Mouse (Mus musculus) NIH3T3 (cell line): Measurements from ENCODE around the gene Med23.

Experiments used
- DNase-seq: peaks from one replicate; pipeline ENCODE4 v3.0.0-alpha.2; 2012; ENCODE audit warnings: low read depth

The Med23 gene

GRCm38 (mm10) chr10:24869760-24870290 is at the start of gene Med23:
TSS of gene Med23 (plus strand) at chr10:24869986.
- DNase-seq: peak; percentile 99

GRCm38 (mm10) chr10:24821990-24822676 is 47.7 kb upstream of the Med23 start:
- peak; percentile 58 for DNase-seq

DNA sequence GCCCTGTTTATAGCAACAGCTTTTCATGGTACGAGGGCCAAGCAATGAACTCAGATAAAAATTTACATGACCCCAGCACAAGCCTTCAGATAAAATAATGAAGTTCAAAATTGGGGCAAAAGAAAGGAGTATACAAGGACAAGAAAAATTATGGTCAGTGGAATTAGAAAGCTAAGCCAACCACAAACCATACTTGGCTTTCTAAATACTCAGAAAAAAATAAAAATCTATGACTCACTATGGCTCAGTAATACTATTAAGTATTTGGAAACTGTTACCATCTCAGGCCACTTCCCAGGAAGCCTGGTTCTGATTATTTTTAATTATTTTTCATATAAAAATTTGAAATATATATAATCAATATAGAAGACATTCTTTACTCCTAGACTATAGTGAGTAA is 46.9 kb upstream of the Med23 start:
- peak; percentile 73 for DNase-seq

DNA sequence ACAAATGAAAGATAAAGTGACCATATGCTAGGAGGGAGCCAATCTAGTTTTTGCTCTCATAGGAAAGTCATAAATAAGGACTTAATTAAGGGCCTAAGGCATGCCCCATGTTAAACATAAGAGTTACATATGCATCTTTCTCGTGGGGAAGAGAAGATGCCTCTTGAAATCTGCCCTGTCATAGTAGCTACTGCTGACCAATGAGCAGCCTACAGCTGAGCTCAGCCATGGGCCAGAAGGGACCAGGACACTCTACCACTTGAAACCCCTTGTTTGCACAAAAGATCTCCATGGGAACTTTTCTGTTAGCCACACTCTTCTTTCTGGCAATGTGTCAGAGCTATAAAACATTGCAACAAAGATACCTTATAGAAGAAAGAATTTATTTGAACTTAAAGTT is 46.5 kb upstream of the Med23 start:
- DNase-seq: peak; percentile 54

GRCm38 (mm10) chr10:24823697-24824535 is 45.9 kb upstream of the Med23 start:
- DNase-seq: peak; percentile 34

DNA sequence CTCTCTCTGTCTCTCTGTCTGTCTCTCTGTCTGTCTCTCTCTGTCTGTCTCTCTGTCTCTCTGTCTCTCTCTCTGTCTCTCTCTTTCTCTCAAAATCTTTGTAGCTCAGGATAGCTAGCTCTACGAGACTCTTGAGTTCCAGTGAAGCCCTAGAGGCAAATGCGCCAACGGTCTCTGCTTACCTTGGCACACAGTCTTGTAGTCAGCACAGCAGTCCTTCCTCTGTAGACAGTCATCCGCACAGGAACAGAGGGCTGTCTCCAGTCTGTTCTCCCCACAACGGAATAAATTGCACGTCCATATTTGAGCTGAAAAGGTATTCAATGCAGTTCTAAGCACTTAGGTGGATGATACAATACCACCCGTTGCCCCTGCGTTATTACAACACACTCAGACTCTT is 45.2 kb upstream of the Med23 start:
- no peak for DNase-seq

DNA sequence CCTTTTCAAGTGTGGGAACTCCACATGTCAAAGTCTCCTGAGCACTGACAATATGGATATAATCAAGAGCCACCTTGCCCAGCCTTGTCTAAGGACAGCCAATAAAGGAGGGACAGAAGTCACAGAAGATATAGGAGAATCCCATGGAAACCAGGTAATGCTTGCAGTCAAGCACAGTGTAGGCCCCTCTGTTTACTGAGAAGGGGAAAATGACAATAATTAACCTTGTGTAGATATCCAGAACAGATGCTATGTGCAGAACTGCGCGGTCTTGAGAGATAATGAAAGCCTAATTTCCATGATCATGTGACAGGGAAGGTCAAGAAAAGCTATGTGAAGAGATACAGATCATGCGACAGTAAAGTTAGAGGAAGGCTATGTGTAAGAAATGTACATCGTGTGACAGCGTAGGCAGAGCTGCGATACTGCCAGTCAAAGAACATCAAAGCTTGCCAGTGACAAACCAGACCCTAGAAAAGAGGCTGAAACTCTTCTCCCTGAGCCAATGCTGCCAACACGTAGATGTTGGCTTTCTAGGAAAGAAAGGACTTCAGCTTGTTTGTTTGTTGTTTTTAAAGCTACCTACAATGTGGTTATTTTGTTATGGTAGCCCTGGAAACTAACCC is 44.2 kb upstream of the Med23 start:
- no peak for DNase-seq

GRCm38 (mm10) chr10:24826130-24826529 is 43.7 kb upstream of the Med23 start:
- DNase-seq: no peak

DNA sequence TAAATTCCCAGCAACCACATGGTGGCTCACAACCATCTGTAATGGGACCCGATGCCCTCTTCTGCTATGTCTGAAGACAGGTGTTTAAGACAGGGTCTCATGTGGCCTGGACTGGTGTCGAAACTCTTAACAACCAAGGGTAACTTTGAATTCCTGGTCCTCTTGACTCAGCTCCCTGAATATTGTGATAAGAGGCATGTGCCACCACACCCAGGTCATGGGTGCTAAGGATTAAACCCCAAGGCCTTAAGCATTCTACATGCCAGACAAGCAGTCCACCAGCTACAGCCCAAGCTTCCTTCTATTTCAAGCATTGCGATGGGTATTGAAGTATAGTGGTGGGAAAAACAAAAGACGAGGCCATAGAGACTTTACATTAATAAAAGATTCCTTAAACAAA is 41.6 kb upstream of the Med23 start:
- no peak for DNase-seq

GRCm38 (mm10) chr10:24830448-24830847 is 39.3 kb upstream of the Med23 start:
- peak; percentile 54 for DNase-seq

GRCm38 (mm10) chr10:24831377-24832095 is 38.2 kb upstream of the Med23 start:
- DNase-seq: no peak

DNA sequence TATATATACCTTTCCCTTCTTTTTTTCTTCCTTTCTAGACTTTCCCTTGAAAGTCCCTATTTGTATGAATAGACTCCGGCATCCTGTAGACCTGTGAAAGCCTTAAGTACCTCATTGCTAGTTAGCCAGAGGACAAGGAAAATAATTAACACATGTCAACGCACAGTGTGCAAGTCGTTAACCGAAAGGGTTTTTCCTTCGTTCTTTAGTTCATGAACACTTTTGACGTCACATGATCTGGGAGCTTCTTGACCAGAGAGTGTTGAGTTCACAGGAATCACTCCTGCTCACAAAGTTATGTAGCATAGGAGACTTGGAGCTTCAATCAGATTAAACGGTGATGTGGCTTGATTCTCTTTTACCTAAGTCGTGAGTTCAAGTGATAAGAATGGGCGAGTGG is 37.5 kb upstream of the Med23 start:
- no peak for DNase-seq

DNA sequence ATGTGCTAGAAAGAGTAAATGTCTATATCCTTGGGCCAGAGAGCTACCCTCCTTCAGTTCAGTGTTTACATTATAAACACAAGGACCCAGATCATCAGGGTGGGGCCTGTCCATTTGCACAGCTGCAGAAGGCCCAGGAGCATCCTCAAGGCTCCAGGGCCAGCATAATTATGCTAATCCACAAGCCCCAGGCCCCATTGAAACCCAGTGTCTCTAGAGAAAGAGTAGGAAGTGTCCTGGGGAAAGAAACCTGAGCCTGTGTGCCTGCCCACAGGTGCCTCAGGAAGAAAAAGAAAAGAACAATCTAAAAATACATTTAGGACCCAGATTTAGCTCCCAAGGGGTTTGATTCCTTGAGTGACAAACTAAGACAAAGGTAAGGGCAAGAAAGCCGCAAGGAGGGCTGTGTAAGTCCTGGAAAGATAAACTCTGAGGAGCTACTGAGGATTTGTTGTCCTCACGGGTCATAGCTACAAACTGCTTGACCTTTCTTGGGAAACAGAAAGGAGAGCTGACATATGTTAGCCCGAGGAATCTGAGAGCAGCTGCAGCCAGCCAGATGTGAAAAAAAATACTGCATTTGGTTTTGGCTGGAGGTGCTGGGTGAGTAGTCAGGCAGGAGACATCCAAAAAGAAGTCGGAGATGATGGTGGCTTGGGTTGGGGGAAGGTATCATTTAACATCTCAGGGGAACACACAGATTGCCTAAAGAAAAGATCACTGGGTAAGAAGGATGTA is 35.0 kb upstream of the Med23 start:
- peak; percentile 73 for DNase-seq

- peak; percentile 70 for DNase-seq
Measured at GRCm38 (mm10) chr10:24835702-24836342, 34.0 kb upstream of the Med23 start.

DNA sequence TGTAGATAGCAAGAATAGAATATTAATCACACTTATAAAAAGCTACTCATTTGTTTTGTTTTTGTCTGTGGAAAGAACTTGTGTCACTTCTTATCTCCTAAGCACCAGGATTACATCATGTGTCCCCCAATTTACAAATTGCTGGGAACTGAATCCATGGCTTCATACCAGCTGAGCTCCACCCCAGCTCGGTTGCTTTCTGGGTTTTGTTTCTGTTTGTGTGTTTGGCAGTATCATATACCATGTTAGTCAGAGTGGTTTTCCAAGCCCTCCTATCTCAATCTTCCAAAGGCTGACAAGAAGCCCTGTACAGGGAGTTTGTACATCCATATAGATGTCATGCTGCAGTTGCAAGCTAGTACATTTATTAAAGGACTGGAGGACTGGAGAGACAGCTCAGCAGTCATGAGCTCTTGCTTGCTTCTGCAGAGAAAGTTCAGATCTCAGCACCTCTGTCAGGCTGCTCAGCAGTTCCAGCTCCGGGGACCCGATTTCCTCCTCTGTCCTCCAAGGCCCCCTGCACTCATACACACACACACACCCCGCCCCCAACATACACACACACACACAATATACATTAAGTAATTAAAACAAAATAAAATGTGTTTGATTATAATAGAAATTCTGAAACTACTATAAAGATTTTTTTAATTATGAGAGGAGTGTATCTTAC is 33.3 kb upstream of the Med23 start:
- peak; percentile 74 for DNase-seq

DNA sequence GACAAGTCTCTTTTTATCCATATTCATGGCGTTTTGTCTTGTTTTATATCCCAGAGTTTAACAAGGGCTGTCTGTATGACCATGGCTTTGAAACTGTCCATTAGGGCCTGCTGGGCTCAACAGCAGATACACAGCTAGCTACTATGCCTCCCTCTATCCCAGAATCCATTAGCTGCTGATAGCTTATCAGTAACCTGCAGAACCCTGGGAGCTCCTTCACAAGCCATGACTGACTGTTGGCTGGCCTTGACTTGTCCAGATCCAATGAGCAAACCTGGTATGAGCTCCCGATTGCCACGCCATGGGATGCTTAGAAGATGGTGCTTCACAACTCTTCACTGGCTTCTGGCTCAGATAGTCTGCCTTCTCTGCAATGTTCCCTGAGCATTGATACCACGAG is 29.0 kb upstream of the Med23 start:
- DNase-seq: no peak

GRCm38 (mm10) chr10:24841998-24842397 is 27.8 kb upstream of the Med23 start:
- DNase-seq: peak; percentile 18

DNA sequence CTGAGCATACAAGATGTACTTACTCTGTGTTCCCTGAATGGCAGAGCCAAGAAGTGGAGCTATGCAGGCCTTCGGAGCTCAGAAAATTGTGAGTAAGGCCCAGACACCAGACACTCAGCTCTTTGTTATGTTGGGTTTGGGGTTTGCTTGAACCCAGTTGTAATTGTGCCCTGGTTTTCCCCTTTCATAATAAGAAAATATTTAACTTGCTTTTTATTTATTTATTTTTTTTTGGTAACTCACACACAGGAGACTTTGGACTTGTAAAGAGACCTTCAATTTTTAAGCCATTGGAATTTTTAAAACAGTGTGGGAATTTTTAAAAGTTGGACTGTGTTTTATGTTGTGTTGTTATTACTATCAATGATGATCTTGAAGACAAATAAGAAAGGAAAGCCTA is 27.1 kb upstream of the Med23 start, which contains the start of gene Enpp3:
Gene Enpp3 (minus strand): TSS at position 148 of the 400 bp plus-strand sequence.
- DNase-seq: no peak

DNA sequence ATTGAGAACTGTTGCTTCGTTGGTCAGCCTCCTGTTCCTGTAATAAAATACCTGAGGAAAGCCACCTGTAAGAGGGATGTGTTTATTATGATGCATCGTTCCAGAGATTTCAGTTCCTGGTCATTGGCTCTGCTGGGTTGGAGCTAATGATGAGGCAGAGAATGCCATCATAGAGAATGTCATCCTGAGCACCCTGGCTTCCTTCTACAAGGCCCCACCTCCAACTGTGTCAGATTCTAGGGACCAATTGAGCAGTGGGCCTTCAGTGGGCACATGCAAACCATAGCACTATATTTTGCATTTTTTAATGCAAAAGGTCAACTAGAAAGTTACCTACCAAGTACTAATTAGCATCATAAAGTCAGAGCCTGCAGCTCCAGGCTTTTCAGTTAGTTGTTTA is 6.6 kb upstream of the Med23 start:
- DNase-seq: no peak

DNA sequence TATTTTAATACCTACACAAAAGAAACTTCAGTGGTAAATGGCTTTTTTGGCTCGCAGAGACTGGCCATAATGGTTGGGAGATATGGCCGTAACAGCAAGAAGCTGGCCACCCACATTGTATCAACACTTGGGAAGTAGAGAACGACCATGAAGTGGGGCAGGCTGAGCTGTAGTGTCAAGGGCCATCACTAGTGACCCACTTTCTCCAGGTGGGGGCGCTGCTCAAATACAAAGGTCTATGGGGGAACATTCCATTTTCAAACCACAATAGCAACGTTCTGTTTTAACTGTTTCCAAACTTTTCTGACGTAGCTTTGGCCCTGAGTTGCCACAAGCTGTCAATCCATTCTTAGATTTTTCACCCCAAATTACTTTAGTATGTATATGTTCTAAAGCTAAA is 5.4 kb upstream of the Med23 start:
- peak; percentile 9 for DNase-seq
